Mouse (Mus musculus): ENCODE measurements around the gene Snrpf.

DNA sequence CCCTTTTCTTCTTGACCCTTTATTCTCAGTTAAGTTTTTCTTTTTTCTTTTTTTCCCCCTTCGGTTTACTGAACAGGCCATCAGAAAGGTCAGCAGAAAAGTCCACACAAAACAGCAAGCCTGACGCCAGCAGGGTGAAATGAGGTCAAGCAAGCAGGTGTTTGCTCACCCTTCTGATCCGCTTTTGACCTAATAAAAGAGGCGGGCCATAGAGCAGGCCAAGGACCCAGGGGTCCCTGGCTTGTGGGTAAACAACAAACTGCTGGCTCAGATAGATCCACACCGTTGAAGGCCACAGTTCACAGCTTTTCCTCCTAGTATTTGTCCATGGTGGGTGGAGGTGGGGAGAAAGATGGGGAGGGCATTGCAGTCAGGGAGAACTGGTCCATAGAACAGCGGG, 46.3 kb downstream of the Snrpf start:
- no peak for TF ChIP-seq CTCF (IDR thresholded peaks at IDR 0.05; ENCODE audit: borderline replicate concordance, insufficient read depth, low read length)
- no peak for TF ChIP-seq POLR2A (IDR thresholded peaks at IDR 0.05; ENCODE audit: low read depth, low read length)

Data from embryonic fibroblast, embryonic 13.5 days (primary cell).